Mouse (Mus musculus) urinary bladder, adult 18-20 months (tissue): Measurements from ENCODE around the gene Coro1c.

Experiments used
- DNase-seq, 2 experiments: peaks; one replicate each; pipeline ENCODE4 v3.0.0; 2022; ENCODE audit warnings: low spot score in 2 of 2, mixed read lengths in 2 of 2

The Coro1c gene

DNA sequence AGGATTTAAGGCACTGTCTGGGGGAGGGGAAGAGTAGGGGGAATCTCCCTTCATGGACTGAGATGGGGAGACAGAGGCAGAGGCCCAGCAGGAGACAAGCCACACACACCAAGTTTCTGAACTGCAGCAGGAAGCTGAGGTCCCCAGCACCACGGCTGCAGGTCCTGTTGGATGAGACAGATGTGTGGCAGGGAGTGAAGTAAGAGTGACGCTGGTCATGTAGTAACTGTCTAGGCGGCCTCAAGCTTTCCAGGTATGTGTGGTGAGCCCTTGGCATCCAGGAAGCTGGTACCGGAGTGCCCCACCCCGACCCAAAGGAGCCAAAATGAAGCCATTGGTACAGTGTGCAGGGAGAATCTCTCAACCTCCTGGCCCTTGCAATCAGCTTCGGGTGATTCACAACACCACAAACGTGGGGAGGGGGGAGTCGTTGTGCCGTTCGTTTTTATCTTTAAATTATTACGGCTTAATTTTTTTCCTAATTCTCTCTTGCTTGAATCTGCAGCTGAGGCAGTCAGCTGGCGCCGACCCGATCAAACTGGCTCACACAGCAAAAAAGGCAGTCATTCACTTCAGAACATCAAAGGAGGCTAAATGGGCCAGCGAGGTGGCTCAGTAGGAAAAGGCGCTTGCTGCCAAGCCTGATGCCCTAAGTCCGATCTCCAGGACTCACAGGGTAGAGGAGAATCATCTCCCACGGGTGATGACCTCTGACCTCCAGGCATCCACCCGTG is 111.2 kb downstream of the Coro1c start:
- no peak for DNase-seq

DNA sequence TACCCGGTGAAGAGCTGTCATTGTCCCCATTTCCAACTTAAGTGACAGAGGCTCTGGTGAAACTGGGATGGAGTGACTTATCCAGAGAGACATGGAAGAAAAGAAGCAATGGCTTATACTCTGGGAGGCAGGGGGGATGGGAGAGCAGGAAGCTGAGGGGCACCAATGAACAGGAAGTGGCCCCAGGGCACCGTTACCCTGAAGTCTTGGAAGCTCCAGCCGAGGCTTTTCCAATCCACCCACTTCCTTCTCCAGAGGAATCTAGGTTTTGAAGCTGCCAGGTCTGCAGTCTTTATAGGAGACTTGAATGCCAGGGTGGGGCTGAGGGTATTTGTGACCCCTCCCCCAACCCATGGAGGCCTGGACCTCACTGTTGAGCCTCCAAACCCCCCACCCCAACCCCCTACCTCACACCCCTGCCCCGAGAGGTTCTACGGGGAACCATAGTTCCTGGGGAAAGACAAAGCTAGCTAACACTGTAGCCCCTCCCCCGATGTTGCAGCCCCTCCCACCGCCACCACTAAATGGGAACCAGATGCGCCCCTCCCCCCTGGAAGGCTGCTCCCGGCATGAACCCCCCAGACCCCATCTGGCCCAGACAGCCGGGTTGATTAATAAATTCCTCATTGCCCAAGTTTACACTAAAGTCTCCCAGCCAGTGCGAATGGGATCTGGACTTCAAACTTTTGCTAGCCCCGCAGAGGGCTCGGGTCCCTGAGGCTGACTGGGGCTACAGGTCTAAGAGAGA is 112.0 kb downstream of the Coro1c start:
- no peak for DNase-seq
